Mouse (Mus musculus) cerebellum, postnatal 4 days (tissue): ENCODE data around the gene Copb2.

ENCODE experiments used
- DNase-seq, 2 experiments: peaks; one replicate each; pipeline ENCODE4 v3.0.0; 2022; ENCODE audit warnings: low spot score in 2 of 2, mixed read lengths in 1 of 2

The Copb2 gene

GRCm38 (mm10) chr9:98563137-98564126 is at the start of gene Copb2:
TSS of gene Copb2 (plus strand) at chr9:98563721.
- DNase-seq = peak; percentile 97 to 99

GRCm38 (mm10) chr9:98523872-98524271 is 39.6 kb upstream of the Copb2 start:
- no peak for DNase-seq

GRCm38 (mm10) chr9:98524786-98525542 is 38.6 kb upstream of the Copb2 start:
- DNase-seq = peak; percentile 62 to 71

- DNase-seq = no peak
Measured at GRCm38 (mm10) chr9:98525543-98525924, 38.0 kb upstream of the Copb2 start.

- no peak for DNase-seq
Measured at GRCm38 (mm10) chr9:98527226-98527625, 36.3 kb upstream of the Copb2 start.

GRCm38 (mm10) chr9:98529776-98530175 is 33.7 kb upstream of the Copb2 start:
- DNase-seq = no peak

GRCm38 (mm10) chr9:98530999-98531398 is 32.5 kb upstream of the Copb2 start:
- no peak for DNase-seq

- no peak for DNase-seq
Measured at GRCm38 (mm10) chr9:98534675-98535280, 28.7 kb upstream of the Copb2 start.

GRCm38 (mm10) chr9:98535763-98536162 is 27.8 kb upstream of the Copb2 start:
- DNase-seq = no peak

- no peak for DNase-seq
Measured at GRCm38 (mm10) chr9:98538017-98538712, 25.4 kb upstream of the Copb2 start.

GRCm38 (mm10) chr9:98538713-98539360 is 24.7 kb upstream of the Copb2 start:
- DNase-seq = peak; percentile 45 to 75

GRCm38 (mm10) chr9:98544042-98544441 is 19.5 kb upstream of the Copb2 start:
- DNase-seq = no peak

- no peak for DNase-seq
Measured at GRCm38 (mm10) chr9:98583852-98584251, 20.3 kb downstream of the Copb2 start.

- no peak for DNase-seq
Measured at GRCm38 (mm10) chr9:98600094-98600493, 36.6 kb downstream of the Copb2 start.

GRCm38 (mm10) chr9:98601156-98601836 is 37.8 kb downstream of the Copb2 start, which contains the start of gene Mrps22:
TSS of gene Mrps22 (minus strand) at chr9:98601660.
- DNase-seq = peak; percentile 43 to 68

GRCm38 (mm10) chr9:98601837-98602359 is 38.4 kb downstream of the Copb2 start:
- DNase-seq = no peak

GRCm38 (mm10) chr9:98604896-98605295 is 41.4 kb downstream of the Copb2 start:
- no peak for DNase-seq

GRCm38 (mm10) chr9:98628480-98628879 is 65.0 kb downstream of the Copb2 start:
- DNase-seq = no peak

GRCm38 (mm10) chr9:98633287-98634162 is 70.0 kb downstream of the Copb2 start:
- DNase-seq = no peak
